Mouse (Mus musculus): ENCODE results near the gene Spag6. TPM values are rescaled to one million over a fixed set of nuclear protein-coding genes. Genes with fewer than 3 reads are reported as not detected.

Spag6 gene
- polyA plus RNA-seq, 1 experiment from 2014 or later: not detected

DNA sequence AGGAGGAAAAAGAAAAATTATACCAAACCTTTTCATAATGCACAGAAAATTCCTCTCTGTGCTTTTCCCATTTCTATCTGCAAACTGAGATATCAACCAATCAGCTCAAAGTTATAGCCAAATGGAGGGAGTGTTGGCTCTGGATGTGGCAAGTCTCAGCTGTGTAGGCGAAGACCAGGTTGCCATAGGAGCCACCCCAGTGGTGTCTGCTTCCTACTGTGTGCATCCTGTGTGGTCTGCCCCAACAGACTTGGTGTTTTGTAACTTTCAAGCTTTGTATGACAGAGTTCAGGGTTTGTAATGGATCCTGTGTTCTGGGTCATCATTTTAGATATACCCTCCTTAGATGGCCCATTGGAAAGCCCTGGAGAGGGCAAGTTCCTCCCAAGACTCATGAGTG is 30.6 kb downstream of the Spag6 start:
- no peaks in the 10 kb centered on the region for H3K4me1 ChIP-seq (ENCODE audit: control insufficient read depth, insufficient read depth, low read length)
- no peak overlapping the region for H3K4me3 ChIP-seq (ENCODE audit: low read depth, low read length)
- H3K27me3 ChIP-seq (ENCODE audit: control insufficient read depth, insufficient read depth, low read length): no peaks in the 10 kb centered on the region
- no peak overlapping the region for H3K4me2 ChIP-seq (ENCODE audit: low read depth, severe bottlenecking)
- DNase-seq (ENCODE audit: low spot score) (no peak), ATAC-seq (ENCODE audit: insufficient number of reproducible peaks, low FRiP score, low TSS enrichment, low read depth) (no peak)
- no peak overlapping the region for H3K9ac ChIP-seq (ENCODE audit: low read length)
- H3K9me3 ChIP-seq (ENCODE audit: control insufficient read depth, low read length): no peaks in the 10 kb centered on the region
- no peaks in the 10 kb centered on the region for H3K36me3 ChIP-seq (ENCODE audit: control insufficient read depth, insufficient read depth, low read length)
- WGBS: 67% methylated on average over 1 of the region's 1 CpGs
- no peak overlapping the region for H3K27ac ChIP-seq (replicated peaks; ENCODE audit: low read depth, low read length)

DNA sequence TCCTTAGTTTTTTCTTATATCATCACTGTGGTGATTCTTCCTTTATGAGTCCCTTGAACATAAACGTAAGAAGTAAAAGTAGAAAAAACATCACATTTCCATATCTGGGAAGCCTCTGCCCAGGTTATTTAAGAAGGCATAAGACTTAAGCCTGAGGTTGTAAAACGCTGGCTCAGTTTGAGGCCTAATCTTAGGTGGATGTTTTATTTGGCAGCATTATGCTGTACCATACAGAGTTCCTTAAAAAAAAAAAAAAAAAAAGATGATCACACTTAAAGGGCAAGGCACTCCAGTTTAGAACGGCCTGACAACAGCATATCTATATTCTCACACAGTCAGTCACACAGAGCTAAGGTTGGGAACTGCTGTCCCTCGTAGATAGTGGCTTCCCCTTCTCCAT is 32.0 kb downstream of the Spag6 start:
- ATAC-seq (ENCODE audit: insufficient number of reproducible peaks, low FRiP score, low TSS enrichment, low read depth): no peak
- H3K9ac ChIP-seq (ENCODE audit: low read length): no peak overlapping the region
- no peaks in the 10 kb centered on the region for H3K27me3 ChIP-seq (ENCODE audit: control insufficient read depth, insufficient read depth, low read length)
- no peak overlapping the region for H3K4me3 ChIP-seq (ENCODE audit: low read depth, low read length)
- WGBS: 80% methylated on average over 4 of the region's 4 CpGs
- no peak overlapping the region for H3K4me2 ChIP-seq (ENCODE audit: low read depth, severe bottlenecking)
- no peaks in the 10 kb centered on the region for H3K36me3 ChIP-seq (ENCODE audit: control insufficient read depth, insufficient read depth, low read length)
- DNase-seq (ENCODE audit: low spot score): no peak
- no peaks in the 10 kb centered on the region for H3K4me1 ChIP-seq (ENCODE audit: control insufficient read depth, insufficient read depth, low read length)
- H3K9me3 ChIP-seq (ENCODE audit: control insufficient read depth, low read length): no peaks in the 10 kb centered on the region
- no peak overlapping the region for H3K27ac ChIP-seq (replicated peaks; ENCODE audit: low read depth, low read length)

DNA sequence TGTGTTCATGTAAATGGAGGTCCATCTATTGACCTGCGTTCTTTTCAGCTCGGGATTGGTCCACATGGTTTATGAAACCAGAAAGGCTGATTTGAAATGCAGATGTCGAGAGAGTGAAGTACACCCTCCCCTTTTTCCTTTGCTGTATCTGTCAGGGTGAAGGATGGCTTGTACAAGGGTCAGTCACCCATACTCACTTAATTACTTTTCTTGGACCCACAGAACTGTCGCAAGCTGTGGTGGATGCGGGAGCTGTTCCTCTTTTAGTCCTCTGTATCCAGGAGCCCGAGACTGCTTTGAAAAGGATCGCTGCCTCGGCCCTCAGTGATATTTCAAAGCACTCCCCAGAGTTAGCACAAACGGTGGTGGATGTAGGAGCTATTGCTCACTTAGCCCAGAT is 37.9 kb downstream of the Spag6 start:
- WGBS: 41% methylated on average over 9 of the region's 9 CpGs
- no peaks in the 10 kb centered on the region for H3K36me3 ChIP-seq (ENCODE audit: control insufficient read depth, insufficient read depth, low read length)
- no peak overlapping the region for H3K4me3 ChIP-seq (ENCODE audit: low read depth, low read length)
- no peak overlapping the region for H3K9ac ChIP-seq (ENCODE audit: low read length)
- H3K27ac ChIP-seq (replicated peaks; ENCODE audit: low read depth, low read length): no peak overlapping the region
- no peak for ATAC-seq (ENCODE audit: insufficient number of reproducible peaks, low FRiP score, low TSS enrichment, low read depth)
- no peak for DNase-seq (ENCODE audit: low spot score)
- H3K4me2 ChIP-seq (ENCODE audit: low read depth, severe bottlenecking): no peak overlapping the region
- H3K4me1 ChIP-seq (ENCODE audit: control insufficient read depth, insufficient read depth, low read length): no peaks in the 10 kb centered on the region
- no peaks in the 10 kb centered on the region for H3K9me3 ChIP-seq (ENCODE audit: control insufficient read depth, low read length)
- H3K27me3 ChIP-seq (ENCODE audit: control insufficient read depth, insufficient read depth, low read length): no peaks in the 10 kb centered on the region

DNA sequence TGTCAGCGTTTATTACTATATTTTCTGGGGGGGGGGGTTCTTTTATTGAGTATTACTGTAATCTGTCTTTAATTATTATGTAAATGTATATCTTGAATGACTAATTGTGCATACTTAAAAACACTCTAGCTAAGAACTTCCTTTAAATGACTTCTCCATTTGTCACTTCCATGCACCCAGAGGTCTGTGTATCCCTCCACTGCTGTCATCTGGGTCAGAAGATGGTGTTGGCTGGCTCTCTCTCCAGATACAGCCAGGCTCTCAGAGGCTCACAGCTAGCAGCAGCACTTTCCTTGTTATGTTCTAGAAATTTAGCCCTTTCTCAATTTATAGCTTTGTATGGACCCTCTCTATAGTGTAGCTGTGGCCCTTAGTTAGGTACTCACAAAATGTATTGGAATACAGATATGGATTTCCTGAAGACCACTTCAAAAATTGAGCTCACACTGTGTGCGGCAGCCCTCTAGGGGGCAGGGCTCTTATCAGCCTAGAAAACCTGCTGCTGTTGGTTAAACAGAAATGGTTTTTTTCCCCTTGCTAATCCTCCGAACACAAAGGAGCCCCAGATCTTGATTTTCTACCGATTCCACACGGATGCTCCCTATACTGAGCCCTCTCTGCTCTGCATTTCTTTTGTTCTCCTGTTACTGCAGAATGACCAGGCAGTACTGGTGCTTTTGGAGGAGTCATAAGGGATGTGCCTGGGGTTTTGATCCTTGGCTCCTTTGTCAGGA is 40.7 kb downstream of the Spag6 start:
- Histone ChIP-seq H3K27ac (replicated peaks; ENCODE audit: low read depth, low read length) (no peak overlapping the region), H3K9me3 (ENCODE audit: control insufficient read depth, low read length) (no peaks in the 10 kb centered on the region), H3K4me2 (ENCODE audit: low read depth, severe bottlenecking) (no peak overlapping the region), H3K4me1 (ENCODE audit: control insufficient read depth, insufficient read depth, low read length) (no peaks in the 10 kb centered on the region), H3K36me3 (ENCODE audit: control insufficient read depth, insufficient read depth, low read length) (no peaks in the 10 kb centered on the region), H3K4me3 (ENCODE audit: low read depth, low read length) (no peak overlapping the region), H3K27me3 (ENCODE audit: control insufficient read depth, insufficient read depth, low read length) (no peaks in the 10 kb centered on the region), H3K9ac (ENCODE audit: low read length) (no peak overlapping the region)
- no peak for ATAC-seq (ENCODE audit: insufficient number of reproducible peaks, low FRiP score, low TSS enrichment, low read depth)
- no peak for DNase-seq (ENCODE audit: low spot score)
- 53% methylated on average over 5 of the region's 5 CpGs for whole genome bisulfite sequencing

DNA sequence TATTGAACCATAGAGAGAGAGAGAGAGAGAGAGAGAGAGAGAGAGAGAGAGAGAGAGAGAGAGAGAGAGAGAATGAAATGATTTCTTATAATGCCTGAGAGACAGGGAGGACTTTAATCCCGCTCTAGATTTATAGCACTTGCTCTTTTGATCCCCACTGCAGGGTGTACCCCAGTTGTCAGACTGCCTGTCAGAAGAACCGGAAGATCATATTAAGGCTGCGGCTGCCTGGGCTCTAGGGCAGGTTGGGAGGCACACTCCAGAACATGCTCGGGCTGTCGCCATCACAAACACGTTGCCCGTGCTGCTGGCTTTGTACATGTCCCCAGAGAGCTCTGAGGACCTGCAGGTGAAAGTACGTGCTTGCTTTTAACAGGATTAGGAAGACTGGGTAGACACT is 43.2 kb downstream of the Spag6 start:
- ATAC-seq (ENCODE audit: insufficient number of reproducible peaks, low FRiP score, low TSS enrichment, low read depth) (no peak), DNase-seq (ENCODE audit: low spot score) (no peak)
- H3K9me3 ChIP-seq (ENCODE audit: control insufficient read depth, low read length): no peaks in the 10 kb centered on the region
- H3K9ac ChIP-seq (ENCODE audit: low read length): no peak overlapping the region
- H3K4me1 ChIP-seq (ENCODE audit: control insufficient read depth, insufficient read depth, low read length): no peaks in the 10 kb centered on the region
- 51% methylated on average over 8 of the region's 8 CpGs for WGBS
- H3K27ac ChIP-seq (replicated peaks; ENCODE audit: low read depth, low read length): no peak overlapping the region
- no peaks in the 10 kb centered on the region for H3K27me3 ChIP-seq (ENCODE audit: control insufficient read depth, insufficient read depth, low read length)
- H3K4me3 ChIP-seq (ENCODE audit: low read depth, low read length): no peak overlapping the region
- no peak overlapping the region for H3K4me2 ChIP-seq (ENCODE audit: low read depth, severe bottlenecking)
- H3K36me3 ChIP-seq (ENCODE audit: control insufficient read depth, insufficient read depth, low read length): no peaks in the 10 kb centered on the region

DNA sequence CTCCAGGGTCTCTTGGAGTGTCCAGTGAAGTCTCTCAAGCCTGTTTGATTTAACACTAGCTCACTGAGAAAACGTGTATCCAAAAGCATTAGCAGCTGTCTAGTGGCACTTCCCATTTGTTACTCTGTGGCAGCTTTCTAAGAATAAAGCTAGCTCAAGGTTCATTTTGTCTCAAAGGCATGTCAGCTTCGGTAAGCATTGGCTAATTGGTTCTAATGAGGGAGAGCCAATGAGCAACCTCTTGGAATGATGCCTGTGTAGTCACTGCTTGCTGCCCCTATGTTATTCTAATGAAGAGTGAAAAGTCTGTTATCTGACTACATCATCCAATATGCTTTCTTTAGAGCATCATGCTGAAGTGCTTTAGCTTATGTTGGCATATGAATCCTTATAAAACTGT is 45.4 kb downstream of the Spag6 start:
- H3K36me3 ChIP-seq (ENCODE audit: control insufficient read depth, insufficient read depth, low read length): no peaks in the 10 kb centered on the region
- H3K27ac ChIP-seq (replicated peaks; ENCODE audit: low read depth, low read length): no peak overlapping the region

DNA sequence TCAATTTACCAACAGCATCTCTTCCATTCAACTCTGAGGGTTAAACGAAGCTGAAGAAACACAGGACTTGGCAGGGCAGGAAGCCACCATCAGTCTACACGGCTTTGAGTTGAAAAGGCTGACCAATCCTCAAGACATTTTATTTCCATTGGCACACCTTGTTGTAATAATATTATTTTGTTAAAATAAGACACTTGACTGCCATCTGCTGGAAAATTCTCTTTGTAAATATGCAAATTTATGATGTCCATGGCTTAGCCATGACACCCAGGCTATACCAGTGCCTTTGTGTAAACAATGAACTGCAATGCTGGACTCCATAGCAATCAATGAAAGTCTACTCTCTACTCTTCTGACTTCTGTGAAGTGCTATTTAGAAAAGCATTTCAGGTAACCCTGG is 62.3 kb downstream of the Spag6 start:
- DNase-seq (ENCODE audit: low spot score): no peak
- no peaks in the 10 kb centered on the region for H3K9me3 ChIP-seq (ENCODE audit: control insufficient read depth, low read length)
- 60% methylated on average over 2 of the region's 2 CpGs for WGBS
- H3K4me3 ChIP-seq (ENCODE audit: low read depth, low read length): no peak overlapping the region
- H3K9ac ChIP-seq (ENCODE audit: low read length): no peak overlapping the region
- ATAC-seq (ENCODE audit: insufficient number of reproducible peaks, low FRiP score, low TSS enrichment, low read depth): no peak
- no peaks in the 10 kb centered on the region for H3K4me1 ChIP-seq (ENCODE audit: control insufficient read depth, insufficient read depth, low read length)
- H3K27me3 ChIP-seq (ENCODE audit: control insufficient read depth, insufficient read depth, low read length): no peaks in the 10 kb centered on the region
- no peaks in the 10 kb centered on the region for H3K36me3 ChIP-seq (ENCODE audit: control insufficient read depth, insufficient read depth, low read length)
- no peak overlapping the region for H3K27ac ChIP-seq (replicated peaks; ENCODE audit: low read depth, low read length)
- no peak overlapping the region for H3K4me2 ChIP-seq (ENCODE audit: low read depth, severe bottlenecking)

More for the DNA sequence above, 45.4 kb downstream of the Spag6 start:
- ATAC-seq (ENCODE audit: insufficient number of reproducible peaks, low FRiP score, low TSS enrichment, low read depth): no peak
- no peaks in the 10 kb centered on the region for H3K27me3 ChIP-seq (ENCODE audit: control insufficient read depth, insufficient read depth, low read length)
- no peak for DNase-seq (ENCODE audit: low spot score)
- whole genome bisulfite sequencing: 58% methylated on average over 2 of the region's 2 CpGs
- no peak overlapping the region for H3K4me3 ChIP-seq (ENCODE audit: low read depth, low read length)
- no peaks in the 10 kb centered on the region for H3K4me1 ChIP-seq (ENCODE audit: control insufficient read depth, insufficient read depth, low read length)
- no peaks in the 10 kb centered on the region for H3K9me3 ChIP-seq (ENCODE audit: control insufficient read depth, low read length)
- H3K4me2 ChIP-seq (ENCODE audit: low read depth, severe bottlenecking): no peak overlapping the region
- H3K9ac ChIP-seq (ENCODE audit: low read length): no peak overlapping the region

DNA sequence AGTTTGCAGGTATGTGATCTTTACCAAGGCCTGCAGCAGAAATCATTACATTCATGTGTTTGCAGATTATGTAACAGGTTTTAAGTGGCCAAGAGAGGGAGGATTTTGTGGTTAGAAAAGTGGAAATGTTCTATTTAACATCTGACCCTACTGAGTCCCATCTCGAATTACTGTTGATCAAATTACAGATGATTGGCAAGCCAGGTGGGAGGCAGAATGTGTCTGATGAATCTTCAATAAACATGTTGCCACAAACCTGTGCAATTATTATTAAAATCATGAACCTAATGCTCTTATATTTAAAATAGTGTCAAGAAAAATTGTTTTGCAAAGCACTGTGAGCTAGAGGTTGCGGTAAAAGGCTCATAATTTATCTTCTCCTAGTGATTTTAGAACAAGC is 71.0 kb downstream of the Spag6 start:
- Histone ChIP-seq H3K27me3 (ENCODE audit: control insufficient read depth, insufficient read depth, low read length) (no peaks in the 10 kb centered on the region), H3K4me3 (ENCODE audit: low read depth, low read length) (no peak overlapping the region), H3K36me3 (ENCODE audit: control insufficient read depth, insufficient read depth, low read length) (no peaks in the 10 kb centered on the region), H3K9me3 (ENCODE audit: control insufficient read depth, low read length) (no peaks in the 10 kb centered on the region), H3K4me2 (ENCODE audit: low read depth, severe bottlenecking) (no peak overlapping the region), H3K27ac (replicated peaks; ENCODE audit: low read depth, low read length) (no peak overlapping the region), H3K4me1 (ENCODE audit: control insufficient read depth, insufficient read depth, low read length) (no peaks in the 10 kb centered on the region; the same call in 1 of the 2 replicates), H3K9ac (ENCODE audit: low read length) (no peak overlapping the region)
- DNase-seq (ENCODE audit: low spot score): no peak
- ATAC-seq (ENCODE audit: insufficient number of reproducible peaks, low FRiP score, low TSS enrichment, low read depth): no peak
- 82% methylated on average over 2 of the region's 2 CpGs for WGBS

All from limb, embryonic 11.5 days (tissue).